Mouse (Mus musculus) midbrain, embryonic 12.5 days (tissue): ENCODE results near the gene Kirrel3. TPM values are rescaled to one million over a fixed set of nuclear protein-coding genes. Genes with fewer than 3 reads are reported as not detected.

Experiments
- ATAC-seq: fragments of 200-750 bp; cut with Nextera tagmentation; 2 replicates; pipeline ENCODE4 v1.8.0; 2017; ENCODE audit warnings: low read depth, moderate TSS enrichment, moderate library complexity; ENCODE audit not compliant: low FRiP score
- H3K27ac ChIP-seq: fragments of 300-500 bp; sonication (generic); replicated peaks from 2 replicates; pipeline ENCODE4 v1.5.1; 2016; ENCODE audit warnings: mild to moderate bottlenecking
- H3K27me3 ChIP-seq: fragments of 300-500 bp; sonication (generic); 2 replicates; pipeline ENCODE4 v1.6.1; 2016; ENCODE audit warnings: mild to moderate bottlenecking
- H3K36me3 ChIP-seq: fragments of 300-500 bp; sonication (generic); 2 replicates; pipeline ENCODE4 v1.6.1; 2016
- H3K4me1 ChIP-seq: fragments of 300-500 bp; sonication (generic); 2 replicates; pipeline ENCODE4 v1.6.1; 2016
- H3K4me2 ChIP-seq: fragments of 300-500 bp; sonication (generic); replicated peaks from 2 replicates; pipeline ENCODE4 v1.6.1; 2016; ENCODE audit warnings: mild to moderate bottlenecking, moderate library complexity
- H3K4me3 ChIP-seq: fragments of 300-500 bp; sonication (generic); 2 replicates; pipeline ENCODE4 v1.5.1; 2016; ENCODE audit warnings: mild to moderate bottlenecking
- H3K9ac ChIP-seq: fragments of 300-500 bp; sonication (generic); replicated peaks from 2 replicates; pipeline ENCODE4 v1.6.1; 2016; ENCODE audit warnings: mild to moderate bottlenecking, moderate library complexity
- H3K9me3 ChIP-seq: fragments of 300-500 bp; sonication (generic); 2 replicates; pipeline ENCODE4 v1.6.1; 2016; ENCODE audit warnings: mild to moderate bottlenecking
- WGBS: fragments of 180-500 bp; shearing (Covaris S2); methylation state at CpG from one replicate; pipeline ENCODE4 v1.1.7; 2016; 5-methylcytosine and 5-hydroxymethylcytosine counted together
- polyA plus RNA-seq: library from polyadenylated mRNA; unstranded; fragments of >200 nt; fragmentation: Nextera tagmentation; extraction: Ambion mirVana; gene quantifications from 2 replicates; pipeline ENCODE4 v1.2.1, GENCODE M21; 2016

Kirrel3 gene
- polyA plus RNA-seq, result 9.5 and 11.5 TPM in 2 replicates

DNA sequence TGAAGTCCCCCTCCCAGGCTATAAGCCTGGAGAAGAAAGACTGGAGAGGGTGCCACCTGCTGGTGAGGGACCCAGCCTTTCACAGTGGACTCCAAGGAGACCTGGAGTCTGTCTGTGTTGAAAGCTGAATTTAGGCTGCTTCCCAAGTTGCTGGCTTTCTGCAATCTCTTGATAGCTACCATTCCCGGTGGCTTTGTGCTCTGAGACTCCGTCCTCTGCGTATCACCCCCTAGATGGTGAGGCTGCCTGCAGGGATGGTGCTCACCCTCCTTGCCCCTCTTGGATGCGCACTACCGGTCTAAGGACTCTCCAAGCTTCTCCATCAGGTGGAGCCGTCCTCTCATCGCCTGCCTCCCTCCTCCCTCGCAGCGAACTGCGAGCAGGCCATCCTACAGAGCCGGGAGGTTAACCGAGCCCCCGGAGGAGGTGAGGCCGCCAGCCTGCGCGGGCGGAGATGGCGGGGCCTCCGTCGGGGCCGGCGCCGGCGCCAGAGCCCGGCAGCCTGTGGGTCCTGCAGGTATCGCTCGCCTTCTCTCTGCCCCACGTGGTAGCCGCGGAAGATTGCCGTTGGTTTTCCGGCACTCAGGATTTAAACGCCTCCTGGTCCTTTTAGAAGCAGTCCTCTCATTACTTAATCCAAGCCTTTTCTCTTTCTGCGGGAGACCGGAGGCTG is at the start of gene Kirrel3:
Kirrel3 (plus strand) TSS at position 136 of the 673 bp plus-strand sequence.
- Histone ChIP-seq H3K9ac (peak within 1 kb of the TSS; percentile 59), H3K9me3 (no peaks in the 10 kb centered on the region), H3K27ac (peak within 1 kb of the TSS; percentile 67), H3K27me3 (peaks cover 48% of the 10 kb centered on the region), H3K4me1 (peaks cover 22% of the 10 kb centered on the region), H3K36me3 (no peaks in the 10 kb centered on the region), H3K4me3 (peak within 1 kb of the TSS; percentile 55), H3K4me2 (peak within 1 kb of the TSS; percentile 82)
- WGBS, result 0% methylated on average over 35 of the region's 35 CpGs
- peak; percentile 67 for ATAC-seq

GRCm38 (mm10) chr9:34440721-34441120 is 45.0 kb upstream of the Kirrel3 start:
- H3K4me1 ChIP-seq, result no peaks in the 10 kb centered on the region
- H3K9ac ChIP-seq, result no peak overlapping the region
- no peaks in the 10 kb centered on the region for H3K27me3 ChIP-seq
- H3K27ac ChIP-seq, result no peak overlapping the region
- no peaks in the 10 kb centered on the region for H3K9me3 ChIP-seq
- 89% methylated on average over 4 of the region's 4 CpGs for WGBS
- no peak overlapping the region for H3K4me3 ChIP-seq
- no peak for ATAC-seq
- no peak overlapping the region for H3K4me2 ChIP-seq
- no peaks in the 10 kb centered on the region for H3K36me3 ChIP-seq

DNA sequence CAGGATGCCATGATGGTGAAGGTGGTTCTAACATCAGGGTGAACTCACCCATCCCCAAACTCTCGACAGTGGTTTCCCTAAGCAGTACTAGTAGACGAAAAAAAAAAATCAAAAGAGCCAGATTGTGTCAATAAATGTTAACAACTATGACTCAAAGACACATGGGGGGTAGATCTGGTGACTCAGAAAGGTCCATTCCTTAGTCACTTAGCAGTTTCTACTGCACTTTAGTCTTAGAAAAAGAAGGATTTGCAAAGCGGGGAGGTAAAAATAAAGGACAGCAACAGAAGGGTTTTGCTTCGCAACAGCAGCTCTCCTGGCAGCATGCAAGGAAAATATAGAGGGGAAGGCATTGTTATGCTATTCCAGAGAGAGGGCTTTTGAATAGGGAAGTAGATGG is 41.7 kb upstream of the Kirrel3 start:
- no peak overlapping the region for H3K9ac ChIP-seq
- H3K4me2 ChIP-seq, result no peak overlapping the region
- no peak overlapping the region for H3K4me3 ChIP-seq
- 77% methylated on average over 4 of the region's 4 CpGs for WGBS
- no peaks in the 10 kb centered on the region for H3K27me3 ChIP-seq
- no peaks in the 10 kb centered on the region for H3K36me3 ChIP-seq
- no peak for ATAC-seq
- H3K27ac ChIP-seq, result no peak overlapping the region
- H3K9me3 ChIP-seq, result no peaks in the 10 kb centered on the region
- H3K4me1 ChIP-seq, result peaks cover 6% of the 10 kb centered on the region; the same call in 1 of the 2 replicates

DNA sequence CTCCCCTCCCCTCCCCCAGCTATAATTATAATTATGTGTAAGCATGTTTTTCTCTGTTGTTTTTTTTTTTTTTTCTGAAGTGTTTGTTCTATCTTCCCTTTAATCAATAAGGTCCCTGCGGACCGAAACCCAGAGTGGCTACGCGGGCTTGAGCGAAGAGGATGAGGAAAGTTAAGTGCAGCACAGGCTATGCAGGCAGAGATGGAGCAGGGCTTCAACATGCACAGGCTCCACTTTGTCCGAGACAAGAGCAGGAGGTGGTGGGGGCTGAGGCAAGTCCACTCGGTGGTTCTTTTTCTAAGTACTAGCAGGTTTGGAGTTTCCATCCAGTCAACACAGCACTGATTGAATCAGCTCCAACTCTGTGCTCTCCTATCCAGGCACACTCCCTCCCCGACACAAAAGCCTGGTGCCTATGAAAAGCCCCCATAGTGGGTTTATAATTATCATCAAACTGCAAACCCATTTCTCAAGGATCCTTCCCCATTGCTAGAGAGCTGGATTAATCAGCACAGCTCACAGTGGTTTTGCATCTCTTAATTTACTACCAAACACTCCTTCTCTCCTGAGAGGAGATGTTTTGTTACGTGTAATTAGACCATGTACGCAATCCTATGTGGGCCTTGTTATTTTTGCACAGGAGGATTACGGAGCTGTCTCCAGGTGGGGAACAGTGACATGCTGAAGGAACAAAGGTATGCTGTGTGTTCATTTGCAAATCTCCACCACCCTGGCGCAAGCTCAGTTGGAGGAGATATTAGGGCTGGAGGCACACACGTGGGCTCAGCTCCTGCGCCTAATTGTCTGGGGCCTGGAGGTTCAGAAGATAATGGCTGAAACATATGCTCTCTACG is 39.0 kb upstream of the Kirrel3 start:
- H3K9me3 ChIP-seq, result no peaks in the 10 kb centered on the region
- H3K36me3 ChIP-seq, result no peaks in the 10 kb centered on the region
- no peak overlapping the region for H3K27ac ChIP-seq
- H3K9ac ChIP-seq, result no peak overlapping the region
- H3K4me3 ChIP-seq, result no peak overlapping the region
- H3K4me2 ChIP-seq, result no peak overlapping the region
- WGBS, result 57% methylated on average over 15 of the region's 15 CpGs
- H3K27me3 ChIP-seq, result no peaks in the 10 kb centered on the region
- ATAC-seq, result peak; percentile 41; the same call in 1 of the 2 replicates
- peaks cover 6% of the 10 kb centered on the region; the same call in 1 of the 2 replicates for H3K4me1 ChIP-seq

- Histone ChIP-seq H3K9ac (no peak overlapping the region), H3K4me2 (no peak overlapping the region), H3K27me3 (no peaks in the 10 kb centered on the region), H3K36me3 (no peaks in the 10 kb centered on the region), H3K27ac (no peak overlapping the region), H3K4me1 (peaks cover 6% of the 10 kb centered on the region; the same call in 1 of the 2 replicates), H3K9me3 (no peaks in the 10 kb centered on the region), H3K4me3 (no peak overlapping the region)
- no peak for ATAC-seq
- WGBS, result 90% methylated on average over 2 of the region's 2 CpGs
Observed at GRCm38 (mm10) chr9:34447736-34448135, 38.0 kb upstream of the Kirrel3 start.

DNA sequence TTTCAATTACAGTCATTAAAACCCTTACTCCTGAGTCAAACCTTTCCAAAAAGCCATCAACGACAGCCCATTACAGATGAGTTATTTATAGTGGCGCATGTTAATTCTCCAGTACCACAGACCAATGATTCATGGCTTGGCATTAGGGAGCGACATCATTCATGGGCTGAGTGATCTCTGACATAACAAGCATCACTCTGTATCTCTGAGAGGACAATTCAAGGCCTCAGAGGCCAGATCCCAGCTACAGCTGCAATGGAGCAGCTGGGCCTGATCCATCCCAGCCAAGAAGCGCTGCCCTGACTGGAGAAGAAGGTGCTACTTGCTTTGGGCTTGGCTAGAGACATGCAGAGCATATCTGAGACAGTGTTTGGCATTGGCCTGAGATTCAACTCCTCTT is 37.2 kb upstream of the Kirrel3 start:
- H3K9me3 ChIP-seq, result no peaks in the 10 kb centered on the region
- no peak overlapping the region for H3K4me3 ChIP-seq
- no peak overlapping the region for H3K4me2 ChIP-seq
- H3K9ac ChIP-seq, result no peak overlapping the region
- no peaks in the 10 kb centered on the region for H3K27me3 ChIP-seq
- H3K36me3 ChIP-seq, result no peaks in the 10 kb centered on the region
- ATAC-seq, result no peak
- 94% methylated on average over 4 of the region's 4 CpGs for WGBS
- H3K4me1 ChIP-seq, result peaks cover 6% of the 10 kb centered on the region; the same call in 1 of the 2 replicates
- no peak overlapping the region for H3K27ac ChIP-seq

DNA sequence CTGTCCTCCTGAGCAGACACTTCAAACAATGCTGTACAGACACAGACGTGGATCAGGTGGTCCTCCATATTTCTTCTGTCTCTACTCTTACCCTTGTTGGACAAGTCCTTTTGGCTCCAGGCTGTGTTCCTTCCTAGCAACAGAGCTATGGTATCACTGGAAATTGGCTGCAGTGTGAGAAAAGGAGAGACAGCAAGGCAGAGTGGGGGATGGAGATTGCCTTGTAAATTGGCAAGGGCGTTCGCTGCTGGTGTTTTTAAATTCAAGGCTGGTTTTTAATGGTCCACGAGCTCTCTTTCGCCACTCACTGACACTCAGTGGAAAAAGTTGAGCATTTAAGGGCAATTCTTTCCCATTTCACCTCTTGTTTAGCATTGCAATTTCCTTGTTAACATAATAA is 27.5 kb upstream of the Kirrel3 start:
- H3K9ac ChIP-seq, result no peak overlapping the region
- ATAC-seq, result no peak
- no peak overlapping the region for H3K4me2 ChIP-seq
- no peak overlapping the region for H3K4me3 ChIP-seq
- WGBS, result 67% methylated on average over 5 of the region's 5 CpGs
- H3K9me3 ChIP-seq, result no peaks in the 10 kb centered on the region
- no peaks in the 10 kb centered on the region for H3K27me3 ChIP-seq
- no peaks in the 10 kb centered on the region for H3K4me1 ChIP-seq
- no peak overlapping the region for H3K27ac ChIP-seq
- H3K36me3 ChIP-seq, result no peaks in the 10 kb centered on the region

- Histone ChIP-seq H3K27me3 (no peaks in the 10 kb centered on the region), H3K9ac (no peak overlapping the region), H3K4me3 (no peak overlapping the region), H3K9me3 (no peaks in the 10 kb centered on the region), H3K36me3 (no peaks in the 10 kb centered on the region), H3K27ac (no peak overlapping the region), H3K4me1 (no peaks in the 10 kb centered on the region), H3K4me2 (no peak overlapping the region)
- 57% methylated on average over 5 of the region's 5 CpGs for WGBS
- no peak for ATAC-seq
Observed at GRCm38 (mm10) chr9:34459968-34460367, 25.7 kb upstream of the Kirrel3 start.

DNA sequence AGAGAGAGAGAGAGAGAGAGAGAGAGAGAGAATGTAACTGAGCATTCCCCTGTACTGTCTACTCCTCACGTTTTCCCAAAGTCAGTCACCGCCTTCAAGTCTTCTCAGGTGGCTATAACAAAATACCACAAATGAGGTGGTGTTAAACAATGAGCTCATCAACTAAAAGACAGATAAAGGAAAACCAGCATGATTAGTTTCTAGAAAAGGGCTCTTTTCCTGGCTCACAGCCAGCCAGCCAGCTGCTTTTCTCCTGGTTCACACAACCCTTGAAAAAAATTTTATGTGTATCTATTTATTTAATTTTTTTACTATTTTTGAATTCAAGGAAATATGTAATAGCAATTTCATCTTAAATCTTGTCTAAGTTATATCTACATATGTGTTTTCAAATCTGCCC is 22.0 kb upstream of the Kirrel3 start:
- no peaks in the 10 kb centered on the region for H3K4me1 ChIP-seq
- H3K9me3 ChIP-seq, result no peaks in the 10 kb centered on the region
- 66% methylated on average over 2 of the region's 2 CpGs for WGBS
- no peak overlapping the region for H3K9ac ChIP-seq
- H3K27me3 ChIP-seq, result no peaks in the 10 kb centered on the region
- H3K36me3 ChIP-seq, result no peaks in the 10 kb centered on the region
- H3K27ac ChIP-seq, result no peak overlapping the region
- no peak for ATAC-seq
- no peak overlapping the region for H3K4me2 ChIP-seq
- H3K4me3 ChIP-seq, result no peak overlapping the region

- 73% methylated on average over 3 of the region's 3 CpGs for WGBS
- Histone ChIP-seq H3K27ac (no peak overlapping the region), H3K4me3 (no peak overlapping the region), H3K36me3 (no peaks in the 10 kb centered on the region), H3K4me2 (no peak overlapping the region), H3K27me3 (no peaks in the 10 kb centered on the region), H3K9me3 (no peaks in the 10 kb centered on the region), H3K9ac (no peak overlapping the region), H3K4me1 (no peaks in the 10 kb centered on the region)
- no peak for ATAC-seq
Observed at GRCm38 (mm10) chr9:34466058-34466457, 19.6 kb upstream of the Kirrel3 start.

GRCm38 (mm10) chr9:34469180-34469579 is 16.5 kb upstream of the Kirrel3 start:
- WGBS, result 85% methylated on average over 3 of the region's 3 CpGs
- Histone ChIP-seq H3K4me1 (no peaks in the 10 kb centered on the region), H3K36me3 (no peaks in the 10 kb centered on the region), H3K27me3 (no peaks in the 10 kb centered on the region), H3K9ac (no peak overlapping the region), H3K9me3 (no peaks in the 10 kb centered on the region), H3K4me3 (no peak overlapping the region), H3K27ac (no peak overlapping the region), H3K4me2 (no peak overlapping the region)
- ATAC-seq, result no peak

- no peaks in the 10 kb centered on the region for H3K27me3 ChIP-seq
- H3K4me1 ChIP-seq, result no peaks in the 10 kb centered on the region
- no peak overlapping the region for H3K4me2 ChIP-seq
- H3K27ac ChIP-seq, result no peak overlapping the region
- H3K9ac ChIP-seq, result no peak overlapping the region
- H3K4me3 ChIP-seq, result no peak overlapping the region
- no peaks in the 10 kb centered on the region for H3K9me3 ChIP-seq
- ATAC-seq, result no peak
- WGBS, result 43% methylated on average over 5 of the region's 5 CpGs
- no peaks in the 10 kb centered on the region for H3K36me3 ChIP-seq
Observed at GRCm38 (mm10) chr9:34476206-34476605, 9.5 kb upstream of the Kirrel3 start.
